ENCODE assay signal across 13 mouse cellular contexts in genomic region chr13:44398613-44399369, GRCm38 (mm10).
DNase-seq lines count a peak whose midpoint lies in the region; ATAC-seq and TF ChIP-seq lines count a peak whose summit lies in the region.
"Had no signal": no experiment of that assay in that cellular context is flagged by ENCODE, and none has a peak within 500 bp of the region (broad histone marks: within the 10 kb centered on the region; RNA-seq: fewer than 3 reads in every experiment).

No protein-coding gene starts in this region.

- DNase-seq in left cerebral cortex, adult 18-20 months (ENCODE audit: low spot score in 2 of 2), result peak; percentile 40 to 56
- DNase-seq in left cerebral cortex, postnatal 10 days (ENCODE audit: extremely low spot score in 1 of 2, low spot score in 2 of 2), result no peak
- DNase-seq in cerebellum, adult 11-12 months, result peak; percentile 98
- peak; percentile 86 to 94 for DNase-seq in cerebellum, postnatal 14 days
- no peak for DNase-seq in gastrocnemius, postnatal 14 days
- DNase-seq in thymus, adult 2 months, result no peak
- DNase-seq: adrenal gland, postnatal 25 days; kidney, postnatal 25 days; lung, postnatal 36 days had no signal

- no peak for TF ChIP-seq POLR2A in thymus, adult 2 months (IDR thresholded peaks at IDR 0.05; ENCODE audit: control insufficient read depth, extremely low read depth, insufficient read depth, low read length, poor library complexity)

- ATAC-seq in megakaryocyte, adult 5-6 weeks (ENCODE audit: poor library complexity, severe bottlenecking), result peak; percentile 77
- ATAC-seq: intestine, embryonic 16.5 days; liver, embryonic 12.5 days had no signal

- no peak overlapping the region for H3K4me3 ChIP-seq in thymus, adult 2 months (ENCODE audit: control insufficient read depth, insufficient read depth, low read length)
- H3K4me3 ChIP-seq: forebrain, embryonic 12.5 days; liver, embryonic 12.5 days had no signal

- no peaks in the 10 kb centered on the region for H3K27me3 ChIP-seq in thymus, adult 2 months (ENCODE audit: control insufficient read depth, insufficient read depth, low read length)
- H3K27me3 ChIP-seq: forebrain, embryonic 12.5 days; liver, embryonic 12.5 days had no signal

- H3K4me1 ChIP-seq in thymus, adult 2 months (replicated peaks; ENCODE audit: control insufficient read depth, insufficient read depth, low read length), result no peaks in the 10 kb centered on the region
- H3K4me1 ChIP-seq: liver, embryonic 12.5 days had no signal

- WGBS in thymus, adult 2 months, result 94% methylated on average over 15 of the region's 15 CpGs

- H3K36me3 ChIP-seq in thymus, adult 2 months (ENCODE audit: control insufficient read depth, insufficient read depth, low read length), result no peaks in the 10 kb centered on the region
- H3K36me3 ChIP-seq: forebrain, embryonic 12.5 days; liver, embryonic 12.5 days had no signal

- intact Hi-C loops in left cerebral cortex, postnatal 10 days (cut with DNase I), result no loop called here
- intact Hi-C loops in gastrocnemius, postnatal 14 days (cut with DNase I; ENCODE audit: low total_unique reads), result no loop called here

- no peak for TF ChIP-seq CTCF in thymus, adult 2 months (IDR thresholded peaks at IDR 0.05; ENCODE audit: borderline replicate concordance, control insufficient read depth, extremely low read depth, insufficient read depth, low read length, poor library complexity)

- no peak overlapping the region for H3K27ac ChIP-seq in thymus, adult 2 months (ENCODE audit: control insufficient read depth, insufficient read depth, low read length)
- H3K27ac ChIP-seq: forebrain, embryonic 12.5 days; liver, embryonic 12.5 days had no signal

Comparison
In these comparisons a context has a peak if more than half of its experiments do, and no peak if none do; other contexts are left out.
1. DNase-seq: peak in left cerebral cortex, adult 18-20 months (2 of 2), cerebellum, adult 11-12 months (single experiment) and cerebellum, postnatal 14 days (2 of 2); none in left cerebral cortex, postnatal 10 days (0 of 2), gastrocnemius, postnatal 14 days (single experiment) and thymus, adult 2 months (single experiment).